Mouse (Mus musculus) liver, postnatal 0 days (tissue): ENCODE results near the gene Ttk. TPM values are rescaled to one million over a fixed set of nuclear protein-coding genes. Genes with fewer than 3 reads are reported as not detected.

Experiments used
- ATAC-seq: fragments of 200-750 bp; cut with Nextera tagmentation; 2 replicates; pipeline ENCODE4 v1.8.0; 2017; ENCODE audit warnings: mild to moderate bottlenecking, moderate library complexity
- DNase-seq: peaks from one replicate; pipeline ENCODE4 v3.0.0-alpha.2; 2016
- H3K27ac ChIP-seq: fragments of 300-500 bp; sonication (generic); 2 replicates; pipeline ENCODE4 v1.5.1; 2014; ENCODE audit warnings: antibody characterized with exemption, moderate library complexity, mild to moderate bottlenecking, low read depth
- H3K27me3 ChIP-seq: fragments of 300-500 bp; sonication (generic); 2 replicates; pipeline ENCODE4 v1.6.1; 2014; ENCODE audit warnings: low read length, control low read depth, mixed read lengths; ENCODE audit not compliant: insufficient read depth
- H3K36me3 ChIP-seq: fragments of 300-500 bp; sonication (generic); replicated peaks from 2 replicates; pipeline ENCODE4 v1.6.1; 2014; ENCODE audit warnings: mild to moderate bottlenecking, control low read depth, low read length, moderate library complexity, mixed read lengths; ENCODE audit not compliant: insufficient read depth
- H3K4me1 ChIP-seq: fragments of 300-500 bp; sonication (generic); 2 replicates; pipeline ENCODE4 v1.6.1; 2014; ENCODE audit warnings: antibody characterized with exemption, mild to moderate bottlenecking, control low read depth; ENCODE audit not compliant: insufficient read depth
- H3K4me2 ChIP-seq: fragments of 300-500 bp; sonication (generic); 2 replicates; pipeline ENCODE4 v1.6.1; 2014; ENCODE audit warnings: low read depth, mild to moderate bottlenecking, low read length, moderate library complexity, mixed read lengths
- H3K4me3 ChIP-seq: fragments of 300-500 bp; sonication (generic); 2 replicates; pipeline ENCODE4 v1.5.1; 2014; ENCODE audit warnings: low read depth, low read length
- H3K9ac ChIP-seq: fragments of 300-500 bp; sonication (generic); replicated peaks from 2 replicates; pipeline ENCODE4 v1.6.1; 2014; ENCODE audit warnings: mild to moderate bottlenecking, moderate library complexity
- H3K9me3 ChIP-seq: fragments of 300-500 bp; sonication (generic); 2 replicates; pipeline ENCODE4 v1.6.1; 2016; ENCODE audit warnings: mild to moderate bottlenecking, control low read depth, low read length, mixed read lengths
- CTCF ChIP-seq: sonication (generic); IDR thresholded peaks from 2 replicates; pipeline ENCODE4 v1.5.1; 2016; ENCODE audit warnings: antibody characterized with exemption, low read depth
- EP300 ChIP-seq: IDR thresholded peaks from 2 replicates; pipeline ENCODE4 v1.6.1; 2016; ENCODE audit warnings: antibody characterized with exemption, low read depth, mild to moderate bottlenecking
- WGBS: fragments of 180-500 bp; shearing (Covaris S2); extraction: QIAGEN DNeasy Blood & Tissue Kit; methylation state at CpG from one replicate; pipeline ENCODE4 v1.1.7; 2014; ENCODE audit not compliant: insufficient replicate concordance; 5-methylcytosine and 5-hydroxymethylcytosine counted together
- polyA plus RNA-seq: library from polyadenylated mRNA; unstranded; fragments of >200 nt; fragmentation: Nextera tagmentation; extraction: Ambion mirVana; gene quantifications from 2 replicates; pipeline ENCODE4 v1.2.1, GENCODE M21; 2015

The Ttk gene
- polyA plus RNA-seq, 1 experiment from 2014 or later = 6.0 TPM

GRCm38 (mm10) chr9:83909836-83910235, 75.3 kb downstream of the Ttk start:
- no peaks in the 10 kb centered on the region for H3K27me3 ChIP-seq

GRCm38 (mm10) chr9:83910926-83911325, 76.4 kb downstream of the Ttk start:
- no peaks in the 10 kb centered on the region for H3K9me3 ChIP-seq
- no peak overlapping the region for H3K4me2 ChIP-seq
- WGBS = 76% methylated on average over 2 of the region's 2 CpGs
- H3K27ac ChIP-seq = no peak overlapping the region
- no peak for ATAC-seq
- no peaks in the 10 kb centered on the region for H3K36me3 ChIP-seq
- DNase-seq = no peak
- H3K4me3 ChIP-seq = no peak overlapping the region
- TF ChIP-seq EP300 = no peak
- H3K9ac ChIP-seq = no peak overlapping the region
- no peaks in the 10 kb centered on the region for H3K4me1 ChIP-seq
- H3K27me3 ChIP-seq = no peaks in the 10 kb centered on the region

More at GRCm38 (mm10) chr9:83909836-83910235, 75.3 kb downstream of the Ttk start:
- no peak for DNase-seq
- no peaks in the 10 kb centered on the region for H3K4me1 ChIP-seq
- H3K36me3 ChIP-seq = no peaks in the 10 kb centered on the region
- H3K9me3 ChIP-seq = no peaks in the 10 kb centered on the region
- no peak overlapping the region for H3K4me2 ChIP-seq
- H3K4me3 ChIP-seq = no peak overlapping the region
- no peak overlapping the region for H3K9ac ChIP-seq
- no peak overlapping the region for H3K27ac ChIP-seq
- WGBS = 71% methylated on average over 2 of the region's 2 CpGs
- TF ChIP-seq EP300 = no peak
- no peak for TF ChIP-seq CTCF
- no peak for ATAC-seq

Other genes starting within 250 kb of the Ttk start
- 0.04 and 0.09 TPM in 2 replicates for gene Elovl4, start 28.4 kb upstream of the Ttk start, polyA plus RNA-seq
- 123 and 134 TPM in 2 replicates for gene Bckdhb, start 90.5 kb downstream of the Ttk start, polyA plus RNA-seq